Mouse (Mus musculus) T-helper 17 cell (primary cell): ENCODE results near the gene Arsg.
"Not testable (repeated sequence)": the region's sequence is repeated elsewhere in the genome, so short reads cannot be mapped to it uniquely, and the experiment has no call there.

Experiments
- in situ Hi-C, 2 experiments: fragments of 300-600 bp; cut with MboI, MseI; formaldehyde crosslinking; loops; 1 replicate in 1 of 2; 2 replicates in 1 of 2; pipeline ENCODE4 v1.15.1; 2025; ENCODE audit warnings: high pct_unique_total_duplicates in 2 of 2

The Arsg gene

GRCm38 (mm10) chr11:109615286-109615685 is 142.1 kb downstream of the Arsg start:
- in situ Hi-C loops, result no loop called here

GRCm38 (mm10) chr11:109616352-109616751 is 143.2 kb downstream of the Arsg start:
- in situ Hi-C loops, result no loop called here

DNA sequence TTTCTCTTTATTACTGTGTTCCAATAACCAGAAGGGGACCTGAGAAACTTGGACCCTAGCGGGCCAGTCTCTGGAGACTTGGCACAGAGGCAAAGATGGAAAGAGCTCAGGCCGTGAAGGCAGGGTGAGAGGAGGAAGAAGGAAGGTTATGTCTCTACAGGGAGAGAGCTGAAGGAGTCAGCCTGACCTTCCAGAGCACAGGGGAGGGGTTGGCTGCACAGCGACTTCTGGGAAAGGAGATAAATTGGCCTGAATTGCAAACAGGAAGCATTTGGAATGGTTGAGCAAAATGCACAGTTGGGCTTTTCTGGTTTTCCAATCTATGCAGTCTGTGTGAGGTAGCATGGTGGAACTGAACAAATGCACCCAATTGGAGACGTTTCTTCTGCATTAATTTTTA is 143.6 kb downstream of the Arsg start:
- in situ Hi-C loops, result no loop called here

- in situ Hi-C loops, result not testable (repeated sequence)
Observed at GRCm38 (mm10) chr11:109619055-109619454, 145.9 kb downstream of the Arsg start.

- in situ Hi-C loops, result no loop called here
Observed at GRCm38 (mm10) chr11:109620356-109620755, 147.2 kb downstream of the Arsg start.

DNA sequence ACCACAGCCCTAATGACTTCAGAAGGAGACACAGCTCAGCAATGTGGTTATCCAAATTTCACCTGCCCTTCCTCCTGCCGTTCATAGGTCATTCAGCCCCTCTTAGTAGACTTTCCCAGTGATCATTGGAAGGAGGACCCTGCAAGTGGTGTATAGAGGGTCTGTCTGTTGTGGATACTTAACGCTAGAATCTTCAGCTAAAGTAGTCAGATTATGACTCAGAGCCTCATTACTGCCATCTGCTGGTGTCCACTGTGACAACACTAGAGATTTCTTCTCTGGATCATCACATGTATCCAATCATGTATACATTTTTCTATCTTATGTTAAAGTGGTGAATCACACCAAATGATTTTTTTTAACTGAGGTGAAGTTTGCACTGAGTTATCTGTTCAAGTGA is 148.0 kb downstream of the Arsg start:
- in situ Hi-C loops, result no loop called here

DNA sequence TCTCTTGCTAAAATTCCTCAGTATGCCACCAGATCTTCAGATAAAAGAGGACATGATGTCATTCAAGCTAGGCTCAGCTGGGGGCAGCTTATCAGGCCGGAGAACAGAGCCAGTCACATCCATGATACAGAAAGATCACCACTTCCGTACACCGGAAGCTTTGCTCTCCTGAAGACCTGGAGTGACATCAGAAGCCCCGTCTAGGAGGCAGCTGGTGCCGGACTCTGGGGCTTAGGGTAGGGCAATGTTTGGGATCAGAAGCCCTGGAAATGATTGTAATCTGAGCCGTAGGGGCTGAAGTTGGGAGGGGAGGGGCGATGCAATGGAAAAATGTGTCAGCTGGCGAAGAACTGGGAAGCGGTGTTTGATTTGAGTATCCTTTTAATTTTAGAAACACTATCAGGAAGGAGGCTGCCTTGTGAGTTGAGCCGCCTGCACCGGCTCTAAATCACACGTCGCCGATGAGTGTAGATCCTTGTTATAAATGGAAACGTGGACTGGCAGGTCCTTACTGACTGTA is 149.4 kb downstream of the Arsg start:
- in situ Hi-C loops, result no loop called here
